Mouse (Mus musculus): ENCODE data around the gene Dscam. TPM values are rescaled to one million over a fixed set of nuclear protein-coding genes. Genes with fewer than 3 reads are reported as not detected.
A peak's percentile ranks its signal among the peaks of the same experiment; 100 is the strongest.

Dscam gene
- polyA plus RNA-seq, 1 experiment from 2014 or later: 0.81 TPM

- ATAC-seq (replicated peaks; ENCODE audit: insufficient number of reproducible peaks, low FRiP score, low TSS enrichment, low read depth): no peak
Measured at GRCm38 (mm10) chr16:97002189-97002588, 168.4 kb downstream of the Dscam start.

GRCm38 (mm10) chr16:96996854-96997253 is 173.7 kb downstream of the Dscam start:
- H3K27ac ChIP-seq (replicated peaks; ENCODE audit: low read depth, low read length): no peak overlapping the region
- no peak for DNase-seq (ENCODE audit: low spot score)

More at GRCm38 (mm10) chr16:97002189-97002588, 168.4 kb downstream of the Dscam start:
- DNase-seq (ENCODE audit: low spot score): no peak
- no peaks in the 10 kb centered on the region for H3K4me1 ChIP-seq (ENCODE audit: control insufficient read depth, insufficient read depth, low read length)
- H3K4me3 ChIP-seq (ENCODE audit: low read depth, low read length): no peak overlapping the region
- H3K4me2 ChIP-seq (ENCODE audit: low read depth, low read length): no peak overlapping the region
- H3K36me3 ChIP-seq (replicated peaks; ENCODE audit: control insufficient read depth, insufficient read depth, low read depth, low read length): no peaks in the 10 kb centered on the region
- whole genome bisulfite sequencing: 74% methylated on average over 3 of the region's 3 CpGs
- no peak overlapping the region for H3K27ac ChIP-seq (replicated peaks; ENCODE audit: low read depth, low read length)
- no peak overlapping the region for H3K9ac ChIP-seq (replicated peaks; ENCODE audit: low read length)
- H3K9me3 ChIP-seq (replicated peaks; ENCODE audit: control insufficient read depth, low read length): no peaks in the 10 kb centered on the region
- H3K27me3 ChIP-seq (ENCODE audit: control insufficient read depth, insufficient read depth, low read length): no peaks in the 10 kb centered on the region

GRCm38 (mm10) chr16:96995858-96996257 is 174.7 kb downstream of the Dscam start:
- H3K9ac ChIP-seq (replicated peaks; ENCODE audit: low read length): no peak overlapping the region
- 78% methylated on average over 4 of the region's 4 CpGs for WGBS
- no peaks in the 10 kb centered on the region for H3K36me3 ChIP-seq (replicated peaks; ENCODE audit: control insufficient read depth, insufficient read depth, low read depth, low read length)
- H3K4me1 ChIP-seq (ENCODE audit: control insufficient read depth, insufficient read depth, low read length): no peaks in the 10 kb centered on the region
- H3K27me3 ChIP-seq (ENCODE audit: control insufficient read depth, insufficient read depth, low read length): no peaks in the 10 kb centered on the region
- H3K4me2 ChIP-seq (ENCODE audit: low read depth, low read length): no peak overlapping the region
- H3K4me3 ChIP-seq (ENCODE audit: low read depth, low read length): no peak overlapping the region
- H3K9me3 ChIP-seq (replicated peaks; ENCODE audit: control insufficient read depth, low read length): no peaks in the 10 kb centered on the region
- H3K27ac ChIP-seq (replicated peaks; ENCODE audit: low read depth, low read length): no peak overlapping the region
- ATAC-seq (replicated peaks; ENCODE audit: insufficient number of reproducible peaks, low FRiP score, low TSS enrichment, low read depth) (no peak), DNase-seq (ENCODE audit: low spot score) (no peak)

More at GRCm38 (mm10) chr16:96996854-96997253, 173.7 kb downstream of the Dscam start:
- no peaks in the 10 kb centered on the region for H3K4me1 ChIP-seq (ENCODE audit: control insufficient read depth, insufficient read depth, low read length)
- no peak overlapping the region for H3K9ac ChIP-seq (replicated peaks; ENCODE audit: low read length)
- ATAC-seq (replicated peaks; ENCODE audit: insufficient number of reproducible peaks, low FRiP score, low TSS enrichment, low read depth): no peak
- no peaks in the 10 kb centered on the region for H3K9me3 ChIP-seq (replicated peaks; ENCODE audit: control insufficient read depth, low read length)
- H3K4me2 ChIP-seq (ENCODE audit: low read depth, low read length): no peak overlapping the region
- no peak overlapping the region for H3K4me3 ChIP-seq (ENCODE audit: low read depth, low read length)
- H3K36me3 ChIP-seq (replicated peaks; ENCODE audit: control insufficient read depth, insufficient read depth, low read depth, low read length): no peaks in the 10 kb centered on the region
- H3K27me3 ChIP-seq (ENCODE audit: control insufficient read depth, insufficient read depth, low read length): no peaks in the 10 kb centered on the region
- WGBS: 69% methylated on average over 3 of the region's 3 CpGs

- Histone ChIP-seq H3K4me2 (ENCODE audit: low read depth, low read length) (no peak overlapping the region), H3K36me3 (replicated peaks; ENCODE audit: control insufficient read depth, insufficient read depth, low read depth, low read length) (no peaks in the 10 kb centered on the region), H3K4me3 (ENCODE audit: low read depth, low read length) (no peak overlapping the region), H3K9ac (replicated peaks; ENCODE audit: low read length) (no peak overlapping the region), H3K4me1 (ENCODE audit: control insufficient read depth, insufficient read depth, low read length) (no peaks in the 10 kb centered on the region), H3K27ac (replicated peaks; ENCODE audit: low read depth, low read length) (no peak overlapping the region), H3K27me3 (ENCODE audit: control insufficient read depth, insufficient read depth, low read length) (no peaks in the 10 kb centered on the region), H3K9me3 (replicated peaks; ENCODE audit: control insufficient read depth, low read length) (no peaks in the 10 kb centered on the region)
- WGBS: 89% methylated on average over 2 of the region's 2 CpGs
- ATAC-seq (replicated peaks; ENCODE audit: insufficient number of reproducible peaks, low FRiP score, low TSS enrichment, low read depth) (no peak), DNase-seq (ENCODE audit: low spot score) (no peak)
Measured at GRCm38 (mm10) chr16:96987396-96987795, 183.2 kb downstream of the Dscam start.

- Histone ChIP-seq H3K9me3 (replicated peaks; ENCODE audit: control insufficient read depth, low read length) (no peaks in the 10 kb centered on the region), H3K36me3 (replicated peaks; ENCODE audit: control insufficient read depth, insufficient read depth, low read depth, low read length) (no peaks in the 10 kb centered on the region), H3K27me3 (ENCODE audit: control insufficient read depth, insufficient read depth, low read length) (no peaks in the 10 kb centered on the region), H3K4me2 (ENCODE audit: low read depth, low read length) (no peak overlapping the region), H3K9ac (replicated peaks; ENCODE audit: low read length) (no peak overlapping the region), H3K27ac (replicated peaks; ENCODE audit: low read depth, low read length) (no peak overlapping the region), H3K4me3 (ENCODE audit: low read depth, low read length) (no peak overlapping the region), H3K4me1 (ENCODE audit: control insufficient read depth, insufficient read depth, low read length) (no peaks in the 10 kb centered on the region)
- ATAC-seq (replicated peaks; ENCODE audit: insufficient number of reproducible peaks, low FRiP score, low TSS enrichment, low read depth): no peak
- 82% methylated on average over 7 of the region's 7 CpGs for WGBS
- no peak for DNase-seq (ENCODE audit: low spot score)
Measured at GRCm38 (mm10) chr16:96973300-96973699, 197.3 kb downstream of the Dscam start.

GRCm38 (mm10) chr16:96971768-96972167 is 198.8 kb downstream of the Dscam start:
- Histone ChIP-seq H3K4me3 (ENCODE audit: low read depth, low read length) (no peak overlapping the region), H3K4me2 (ENCODE audit: low read depth, low read length) (no peak overlapping the region), H3K27ac (replicated peaks; ENCODE audit: low read depth, low read length) (no peak overlapping the region), H3K9ac (replicated peaks; ENCODE audit: low read length) (no peak overlapping the region), H3K9me3 (replicated peaks; ENCODE audit: control insufficient read depth, low read length) (no peaks in the 10 kb centered on the region), H3K27me3 (ENCODE audit: control insufficient read depth, insufficient read depth, low read length) (no peaks in the 10 kb centered on the region), H3K4me1 (ENCODE audit: control insufficient read depth, insufficient read depth, low read length) (no peaks in the 10 kb centered on the region), H3K36me3 (replicated peaks; ENCODE audit: control insufficient read depth, insufficient read depth, low read depth, low read length) (no peaks in the 10 kb centered on the region)
- DNase-seq (ENCODE audit: low spot score): no peak
- WGBS: 80% methylated on average over 4 of the region's 4 CpGs
- ATAC-seq (replicated peaks; ENCODE audit: insufficient number of reproducible peaks, low FRiP score, low TSS enrichment, low read depth): no peak

- Histone ChIP-seq H3K4me2 (ENCODE audit: low read depth, low read length) (no peak overlapping the region), H3K9me3 (replicated peaks; ENCODE audit: control insufficient read depth, low read length) (no peaks in the 10 kb centered on the region), H3K9ac (replicated peaks; ENCODE audit: low read length) (no peak overlapping the region), H3K27ac (replicated peaks; ENCODE audit: low read depth, low read length) (no peak overlapping the region), H3K27me3 (ENCODE audit: control insufficient read depth, insufficient read depth, low read length) (no peaks in the 10 kb centered on the region), H3K36me3 (replicated peaks; ENCODE audit: control insufficient read depth, insufficient read depth, low read depth, low read length) (no peaks in the 10 kb centered on the region), H3K4me1 (ENCODE audit: control insufficient read depth, insufficient read depth, low read length) (no peaks in the 10 kb centered on the region), H3K4me3 (ENCODE audit: low read depth, low read length) (no peak overlapping the region)
- WGBS: 86% methylated on average over 2 of the region's 2 CpGs
- DNase-seq (ENCODE audit: low spot score) (no peak), ATAC-seq (replicated peaks; ENCODE audit: insufficient number of reproducible peaks, low FRiP score, low TSS enrichment, low read depth) (no peak)
Measured at GRCm38 (mm10) chr16:96970412-96970811, 200.1 kb downstream of the Dscam start.

- no peak; the same call in 1 of the 2 replicates for ATAC-seq (replicated peaks; ENCODE audit: insufficient number of reproducible peaks, low FRiP score, low TSS enrichment, low read depth)
- WGBS: 92% methylated on average over 2 of the region's 2 CpGs
- no peak overlapping the region for H3K27ac ChIP-seq (replicated peaks; ENCODE audit: low read depth, low read length)
Measured at GRCm38 (mm10) chr16:96969643-96970042, 200.9 kb downstream of the Dscam start.

More at GRCm38 (mm10) chr16:96969643-96970042, 200.9 kb downstream of the Dscam start:
- Histone ChIP-seq H3K9me3 (replicated peaks; ENCODE audit: control insufficient read depth, low read length) (no peaks in the 10 kb centered on the region), H3K9ac (replicated peaks; ENCODE audit: low read length) (no peak overlapping the region), H3K4me2 (ENCODE audit: low read depth, low read length) (no peak overlapping the region), H3K4me1 (ENCODE audit: control insufficient read depth, insufficient read depth, low read length) (no peaks in the 10 kb centered on the region), H3K27me3 (ENCODE audit: control insufficient read depth, insufficient read depth, low read length) (no peaks in the 10 kb centered on the region), H3K4me3 (ENCODE audit: low read depth, low read length) (no peak overlapping the region), H3K36me3 (replicated peaks; ENCODE audit: control insufficient read depth, insufficient read depth, low read depth, low read length) (no peaks in the 10 kb centered on the region)
- DNase-seq (ENCODE audit: low spot score): peak; percentile 28
